Mouse (Mus musculus) Patski (cell line): ENCODE data around the gene Aldoart2. TPM values are rescaled to one million over a fixed set of nuclear protein-coding genes. Genes with fewer than 3 reads are reported as not detected.

Experiments
- ATAC-seq: fragments of 100-300 bp; one replicate; pipeline ENCODE4 v1.8.0; 2021
- CTCF ChIA-PET: fragments of 350-600 bp; sonication (Branson Sonifier 250); formaldehyde crosslinking; loops from one replicate; lab custom pipeline; 2022; ENCODE audit warnings: inconsistent platforms; lab: Charles Lee
- POLR2A ChIA-PET: fragments of 350-600 bp; sonication (Branson Sonifier 250); formaldehyde crosslinking; loops from one replicate; lab custom pipeline; 2022; ENCODE audit warnings: antibody characterized with exemption, inconsistent platforms; lab: Charles Lee
- DNase-seq: peaks from one replicate; pipeline ENCODE4 v3.0.0-alpha.2; 2011; ENCODE audit warnings: low read depth, low spot score
- H3K27me3 ChIP-seq: fragments of 371-371 bp; one replicate; pipeline ENCODE4 v1.5.1; 2021
- CTCF ChIP-seq: fragments of 100-300 bp; IDR thresholded peaks from one replicate; pipeline ENCODE4 v1.5.1; 2021
- in situ Hi-C: fragments of 300-500 bp; cut with MboI; formaldehyde crosslinking; loops from 3 replicates; pipeline ENCODE4 v1.11.1; 2018; ENCODE audit warnings: low pct_unique_long_range_greater_than_20kb, mixed read lengths
- polyA plus RNA-seq: library from polyadenylated mRNA; unstranded; gene quantifications from one replicate; pipeline ENCODE4 v1.2.3, GENCODE M21; 2021

Gene Aldoart2
- polyA plus RNA-seq, 1 experiment from 2014 or later: 12.8 TPM

DNA sequence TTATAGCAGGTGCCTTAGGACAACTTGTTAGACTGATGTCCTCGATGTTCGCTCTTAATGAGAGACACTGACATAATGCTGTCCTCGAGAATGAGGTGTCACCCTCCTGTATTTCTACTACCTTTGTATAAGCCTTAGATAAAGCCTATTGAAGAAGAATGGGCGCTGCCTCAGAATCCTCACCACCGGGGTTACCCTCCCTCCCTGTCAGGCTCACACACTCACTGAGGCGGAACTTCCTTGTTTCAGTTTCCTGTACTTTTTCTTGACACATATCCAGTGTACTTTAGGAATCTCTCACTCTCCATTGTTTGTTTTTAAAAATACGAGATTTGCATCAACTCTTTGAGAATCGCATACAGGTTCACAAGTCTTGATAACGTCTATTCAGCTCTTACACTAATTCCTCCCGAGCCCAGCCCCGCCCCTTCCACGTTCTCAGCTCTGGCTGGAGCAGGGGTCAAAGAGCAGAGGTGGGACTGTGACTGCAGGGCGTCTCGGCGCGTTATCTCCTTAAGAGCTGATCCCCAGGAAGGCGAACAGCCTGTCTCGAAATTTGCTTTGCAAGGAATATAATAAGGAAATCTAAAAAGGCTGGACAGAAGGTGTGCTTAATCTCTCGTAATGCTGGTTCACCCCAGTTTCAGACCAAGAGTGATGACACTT is 4.9 kb upstream of the Aldoart2 start:
- TF ChIP-seq CTCF: no peak
- DNase-seq (no peak), ATAC-seq (no peak)
- H3K27me3 ChIP-seq: no peaks in the 10 kb centered on the region
- ChIA-PET POLR2A (no interaction called here), CTCF (no interaction called here)
- in situ Hi-C loops: no loop called here

- no peak for ATAC-seq
- in situ Hi-C loops: no loop called here
- ChIA-PET POLR2A (no interaction called here), CTCF (no interaction called here)
- no peak for TF ChIP-seq CTCF
- H3K27me3 ChIP-seq: peaks cover 20% of the 10 kb centered on the region
- no peak for DNase-seq
These were observed 1.3 kb upstream of the Aldoart2 start for GRCm38 (mm10) chr12:55563742-55564141.

DNA sequence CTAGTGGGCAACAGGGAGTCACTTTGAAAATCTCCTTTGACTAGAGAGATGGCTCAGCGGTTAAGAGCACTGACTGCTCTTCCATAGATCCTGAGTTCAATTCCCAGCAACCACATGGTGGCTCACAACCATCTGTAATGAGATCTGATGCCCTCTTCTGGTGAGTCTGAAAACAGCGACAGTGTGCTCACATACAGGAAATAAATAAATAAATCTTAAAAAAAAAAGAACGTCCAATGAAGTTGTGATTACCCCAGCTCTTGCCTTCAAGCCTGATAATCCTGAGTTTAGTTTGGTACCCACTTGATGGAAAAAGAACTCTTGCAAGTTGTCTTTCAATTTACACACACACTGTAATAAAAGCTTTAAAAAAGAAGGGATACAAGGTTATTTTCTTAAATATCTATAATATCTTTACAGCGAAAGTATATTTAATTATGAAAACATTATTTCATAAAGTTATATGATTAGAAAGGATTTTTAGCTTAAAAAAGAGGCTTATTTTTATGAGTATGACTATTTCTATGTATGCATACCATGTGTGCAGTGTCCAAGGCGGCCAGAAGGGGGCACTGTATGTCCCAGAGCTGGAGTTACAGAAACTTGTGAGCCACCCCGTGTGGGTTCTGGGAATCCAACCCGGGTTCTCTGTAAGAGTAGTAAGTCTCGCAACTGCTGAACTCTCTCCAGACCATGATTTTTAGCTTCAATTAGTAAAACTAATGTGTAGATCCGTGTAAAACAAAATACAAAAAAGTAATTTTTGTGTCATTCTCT is 664 bp upstream of the Aldoart2 start:
- TF ChIP-seq CTCF: peak; percentile 14
- in situ Hi-C loops: no loop called here
- POLR2A ChIA-PET: no interaction called here
- CTCF ChIA-PET: interaction anchor here (1.3 kb wide), 1 partner anchor 12 kb away, joined by 5 read pairs; no protein-coding TSS in a partner anchor
- DNase-seq (no peak), ATAC-seq (no peak)
- H3K27me3 ChIP-seq: peaks cover 20% of the 10 kb centered on the region

- CTCF ChIA-PET: no interaction called here
- POLR2A ChIA-PET: no interaction called here
- no peak for ATAC-seq
- peaks cover 20% of the 10 kb centered on the region for H3K27me3 ChIP-seq
- DNase-seq: no peak
- in situ Hi-C loops: no loop called here
- TF ChIP-seq CTCF: no peak
These were observed 828 bp downstream of the Aldoart2 start for GRCm38 (mm10) chr12:55565867-55566266.

- ATAC-seq: no peak
- in situ Hi-C loops: no loop called here
- no peak for DNase-seq
- peaks cover 20% of the 10 kb centered on the region for H3K27me3 ChIP-seq
- ChIA-PET CTCF (no interaction called here), POLR2A (no interaction called here)
- TF ChIP-seq CTCF: no peak
These were observed 1.8 kb downstream of the Aldoart2 start for GRCm38 (mm10) chr12:55566837-55567236.

- no peak for TF ChIP-seq CTCF
- in situ Hi-C loops: no loop called here
- POLR2A ChIA-PET: no interaction called here
- ATAC-seq (no peak), DNase-seq (no peak)
- CTCF ChIA-PET: no interaction called here
- peaks cover 20% of the 10 kb centered on the region for H3K27me3 ChIP-seq
These were observed 3.4 kb downstream of the Aldoart2 start for GRCm38 (mm10) chr12:55568466-55568865.

GRCm38 (mm10) chr12:55569676-55570075 is 4.6 kb downstream of the Aldoart2 start:
- in situ Hi-C loops: no loop called here
- ChIA-PET POLR2A (no interaction called here), CTCF (no interaction called here)
- peaks cover 20% of the 10 kb centered on the region for H3K27me3 ChIP-seq
- TF ChIP-seq CTCF: no peak
- no peak for ATAC-seq
- DNase-seq: no peak

GRCm38 (mm10) chr12:55570646-55571045 is 5.6 kb downstream of the Aldoart2 start:
- ChIA-PET POLR2A (no interaction called here), CTCF (interaction anchor here (1.3 kb wide), 1 partner anchor 11 kb away, joined by 3 read pairs; no protein-coding TSS in a partner anchor)
- H3K27me3 ChIP-seq: peaks cover 26% of the 10 kb centered on the region
- DNase-seq (no peak), ATAC-seq (no peak)
- in situ Hi-C loops: no loop called here
- no peak for TF ChIP-seq CTCF

DNA sequence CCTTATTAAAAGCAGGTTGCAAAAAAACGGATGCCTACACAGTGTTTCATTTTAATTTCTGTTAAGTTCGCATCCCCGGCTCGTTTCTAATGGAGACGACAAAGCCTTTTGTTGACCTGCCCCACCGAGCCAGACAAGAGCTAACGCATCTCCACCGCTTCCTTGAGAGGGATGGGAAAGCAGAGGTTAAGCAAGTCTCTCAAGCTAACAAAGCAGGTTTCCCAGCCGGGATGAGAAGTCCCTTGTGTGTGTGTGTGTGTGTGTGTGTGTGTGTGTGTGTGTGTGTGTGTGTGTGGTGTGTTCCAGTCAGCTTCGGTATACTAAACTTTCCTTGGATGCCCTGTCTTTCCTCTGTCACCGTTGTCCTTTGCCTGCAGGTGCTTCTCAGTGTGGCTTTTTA is 6.1 kb downstream of the Aldoart2 start:
- ATAC-seq (no peak), DNase-seq (no peak)
- ChIA-PET CTCF (interaction anchor here (1.3 kb wide), 1 partner anchor 11 kb away, joined by 3 read pairs; no protein-coding TSS in a partner anchor), POLR2A (no interaction called here)
- in situ Hi-C loops: no loop called here
- no peak for TF ChIP-seq CTCF
- H3K27me3 ChIP-seq: peaks cover 31% of the 10 kb centered on the region

DNA sequence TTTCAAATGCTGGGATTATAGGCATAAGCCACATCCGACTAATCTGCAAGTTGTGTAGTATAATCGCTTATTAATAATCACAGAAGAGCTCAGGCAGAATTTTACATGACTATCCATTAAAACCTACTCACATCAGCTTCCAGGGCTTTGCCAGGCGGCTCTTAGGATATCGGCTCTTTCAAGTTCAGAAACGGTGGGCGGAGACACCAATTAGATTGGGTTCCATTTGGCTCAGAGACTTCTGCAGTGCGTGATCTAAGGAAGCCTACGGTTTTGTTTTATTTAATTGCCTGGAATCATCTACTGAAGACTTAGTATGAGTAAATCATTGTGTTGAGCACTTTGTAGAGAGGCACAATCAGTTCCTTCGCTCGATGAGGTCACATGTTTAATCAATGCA is 6.6 kb downstream of the Aldoart2 start:
- DNase-seq: no peak
- in situ Hi-C loops: no loop called here
- ChIA-PET POLR2A (no interaction called here), CTCF (no interaction called here)
- no peak for TF ChIP-seq CTCF
- H3K27me3 ChIP-seq: peaks cover 33% of the 10 kb centered on the region
- ATAC-seq: no peak

DNA sequence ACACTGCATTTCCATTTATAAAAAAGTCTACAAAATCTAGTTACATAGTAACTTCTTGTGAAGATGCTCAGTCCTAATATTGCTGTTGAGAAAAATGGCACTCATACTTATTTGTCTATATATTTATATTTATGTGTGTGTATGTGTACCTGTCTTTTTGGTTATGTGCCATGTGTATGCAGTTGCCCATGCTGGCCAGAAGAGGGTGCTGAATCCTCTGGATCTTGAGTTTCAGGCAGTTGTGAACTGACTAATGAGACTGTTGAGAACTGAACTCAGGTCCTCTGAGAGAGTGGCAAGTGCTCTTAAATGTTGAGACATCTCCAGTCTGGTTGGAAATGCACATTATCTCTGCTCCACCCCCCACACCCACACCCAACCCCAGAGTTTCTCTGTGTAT is 8.1 kb downstream of the Aldoart2 start:
- ChIA-PET CTCF (no interaction called here), POLR2A (no interaction called here)
- ATAC-seq (no peak), DNase-seq (no peak)
- H3K27me3 ChIP-seq: peaks cover 32% of the 10 kb centered on the region
- in situ Hi-C loops: no loop called here
- peak; percentile 34 for TF ChIP-seq CTCF
